Mouse (Mus musculus): ENCODE data around the gene Aifm1.

DNA sequence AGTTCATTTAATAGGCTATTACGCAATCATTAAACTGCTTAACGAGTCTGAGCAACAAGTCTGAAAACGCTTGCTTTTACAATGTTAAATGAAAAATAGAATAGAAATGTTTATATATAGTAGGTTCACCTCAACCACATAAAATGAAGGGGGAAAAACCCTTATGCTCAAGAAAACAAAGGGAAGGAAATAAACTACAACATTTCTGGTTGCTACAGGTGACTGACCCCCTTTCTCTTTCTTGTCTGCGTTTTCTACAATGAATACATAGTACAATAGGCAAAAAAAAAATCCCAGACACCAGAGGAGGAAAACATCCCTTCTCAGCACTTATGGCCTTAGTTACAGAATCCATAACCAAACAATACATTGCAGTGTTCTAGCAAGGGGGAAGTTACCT lies 32.3 kb downstream of the Aifm1 start:
- TF ChIP-seq CTCF (IDR thresholded peaks at IDR 0.05; ENCODE audit: low read depth, low read length) (no peak), POLR2A (IDR thresholded peaks at IDR 0.05; ENCODE audit: extremely low read depth, insufficient read depth, low read length) (no peak)
